Mouse (Mus musculus) neural tube, embryonic 13.5 days (tissue): Measurements from ENCODE around the gene Gcfc2. TPM values are rescaled to one million over a fixed set of nuclear protein-coding genes. Genes with fewer than 3 reads are reported as not detected.

ENCODE experiments used
- ATAC-seq: fragments of 200-750 bp; cut with Nextera tagmentation; 2 replicates; pipeline ENCODE4 v1.8.0; 2017; ENCODE audit warnings: low read depth, mild to moderate bottlenecking, moderate TSS enrichment, moderate library complexity
- H3K27ac ChIP-seq: fragments of 300-500 bp; sonication (generic); replicated peaks from 2 replicates; pipeline ENCODE4 v1.5.1; 2015; ENCODE audit warnings: moderate library complexity, mild to moderate bottlenecking, inconsistent platforms
- H3K27me3 ChIP-seq: fragments of 300-500 bp; sonication (generic); 2 replicates; pipeline ENCODE4 v1.6.1; 2015; ENCODE audit warnings: mild to moderate bottlenecking, inconsistent platforms
- H3K36me3 ChIP-seq: fragments of 300-500 bp; sonication (generic); 2 replicates; pipeline ENCODE4 v1.6.1; 2015; ENCODE audit warnings: mild to moderate bottlenecking, inconsistent platforms
- H3K4me1 ChIP-seq: fragments of 300-500 bp; sonication (generic); replicated peaks from 2 replicates; pipeline ENCODE4 v1.6.1; 2015; ENCODE audit warnings: inconsistent platforms
- H3K4me2 ChIP-seq: fragments of 300-500 bp; sonication (generic); 2 replicates; pipeline ENCODE4 v1.6.1; 2015; ENCODE audit warnings: inconsistent platforms, mild to moderate bottlenecking, moderate library complexity
- H3K4me3 ChIP-seq: fragments of 300-500 bp; sonication (generic); 2 replicates; pipeline ENCODE4 v1.5.1; 2015; ENCODE audit warnings: mild to moderate bottlenecking, inconsistent platforms
- H3K9ac ChIP-seq: fragments of 300-500 bp; sonication (generic); 2 replicates; pipeline ENCODE4 v1.6.1; 2015; ENCODE audit warnings: moderate library complexity, mild to moderate bottlenecking, inconsistent platforms
- H3K9me3 ChIP-seq: fragments of 300-500 bp; sonication (generic); 2 replicates; pipeline ENCODE4 v1.6.1; 2016; ENCODE audit warnings: inconsistent platforms
- WGBS: fragments of 180-500 bp; shearing (Covaris S2); methylation state at CpG from one replicate; pipeline ENCODE4 v1.1.7; 2015; 5-methylcytosine and 5-hydroxymethylcytosine counted together
- polyA plus RNA-seq: library from polyadenylated mRNA; unstranded; fragments of >200 nt; fragmentation: Nextera tagmentation; extraction: Ambion mirVana; gene quantifications from 2 replicates; pipeline ENCODE4 v1.2.1, GENCODE M21; 2015

Gene Gcfc2
- polyA plus RNA-seq, 1 experiment from 2014 or later, result 6.3 TPM

DNA sequence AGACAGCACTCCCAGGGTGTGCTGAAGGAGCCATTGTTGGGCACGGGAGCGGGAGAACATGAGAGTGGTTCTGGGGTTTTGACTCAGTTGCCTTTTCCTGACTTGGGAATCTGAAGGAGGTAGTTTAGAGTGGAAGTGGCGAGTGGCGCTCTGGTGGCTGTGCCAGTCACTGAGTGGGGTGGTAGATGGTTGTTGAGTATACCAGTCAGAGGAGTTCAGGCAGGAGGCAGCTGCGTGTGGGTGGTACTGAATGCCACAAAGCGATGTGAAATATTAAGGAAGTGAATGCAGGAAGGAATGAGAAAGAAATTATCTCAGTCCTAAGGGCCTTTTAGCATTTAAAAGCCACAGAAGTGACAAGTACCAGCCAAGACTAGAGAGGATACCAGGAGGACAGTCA, 23.4 kb downstream of the Gcfc2 start:
- Histone ChIP-seq H3K4me3 (no peak overlapping the region), H3K27ac (no peak overlapping the region), H3K4me2 (no peak overlapping the region), H3K9ac (no peak overlapping the region), H3K4me1 (no peaks in the 10 kb centered on the region), H3K36me3 (peaks cover 96% of the 10 kb centered on the region), H3K9me3 (no peaks in the 10 kb centered on the region), H3K27me3 (no peaks in the 10 kb centered on the region)
- WGBS, result 98% methylated on average over 6 of the region's 6 CpGs
- no peak for ATAC-seq

- Histone ChIP-seq H3K27ac (no peak overlapping the region), H3K9ac (no peak overlapping the region), H3K27me3 (no peaks in the 10 kb centered on the region), H3K4me1 (no peaks in the 10 kb centered on the region), H3K9me3 (no peaks in the 10 kb centered on the region), H3K36me3 (peaks cover 89% of the 10 kb centered on the region), H3K4me2 (no peak overlapping the region), H3K4me3 (no peak overlapping the region)
- ATAC-seq, result no peak
- 95% methylated on average over 5 of the region's 5 CpGs for WGBS
Measured at GRCm38 (mm10) chr6:81955133-81955532, 31.7 kb downstream of the Gcfc2 start.

GRCm38 (mm10) chr6:81956399-81956798, 32.9 kb downstream of the Gcfc2 start:
- ATAC-seq, result no peak
- Histone ChIP-seq H3K27me3 (no peaks in the 10 kb centered on the region), H3K9ac (no peak overlapping the region), H3K4me1 (no peaks in the 10 kb centered on the region), H3K36me3 (peaks cover 89% of the 10 kb centered on the region), H3K9me3 (no peaks in the 10 kb centered on the region), H3K4me2 (no peak overlapping the region), H3K4me3 (no peak overlapping the region), H3K27ac (no peak overlapping the region)
- WGBS, result 90% methylated on average over 4 of the region's 4 CpGs

GRCm38 (mm10) chr6:81957992-81958391, 34.5 kb downstream of the Gcfc2 start:
- 90% methylated on average over 11 of the region's 11 CpGs for WGBS
- no peak overlapping the region for H3K27ac ChIP-seq
- H3K27me3 ChIP-seq, result no peaks in the 10 kb centered on the region
- H3K9me3 ChIP-seq, result no peaks in the 10 kb centered on the region
- no peaks in the 10 kb centered on the region for H3K4me1 ChIP-seq
- no peak overlapping the region for H3K9ac ChIP-seq
- H3K4me3 ChIP-seq, result no peak overlapping the region
- H3K4me2 ChIP-seq, result no peak overlapping the region
- ATAC-seq, result no peak
- peaks cover 88% of the 10 kb centered on the region for H3K36me3 ChIP-seq

- peaks cover 6% of the 10 kb centered on the region for H3K4me1 ChIP-seq
- no peak overlapping the region for H3K4me3 ChIP-seq
- no peak overlapping the region for H3K9ac ChIP-seq
- no peak overlapping the region for H3K4me2 ChIP-seq
- 92% methylated on average over 8 of the region's 8 CpGs for WGBS
- H3K36me3 ChIP-seq, result peaks cover 83% of the 10 kb centered on the region
- no peaks in the 10 kb centered on the region for H3K27me3 ChIP-seq
- no peaks in the 10 kb centered on the region for H3K9me3 ChIP-seq
- ATAC-seq, result no peak
- H3K27ac ChIP-seq, result no peak overlapping the region
Measured at GRCm38 (mm10) chr6:81959866-81960265, 36.4 kb downstream of the Gcfc2 start.

GRCm38 (mm10) chr6:81960284-81960683, 36.8 kb downstream of the Gcfc2 start:
- Histone ChIP-seq H3K36me3 (peaks cover 79% of the 10 kb centered on the region), H3K4me1 (peaks cover 10% of the 10 kb centered on the region), H3K27ac (no peak overlapping the region), H3K27me3 (no peaks in the 10 kb centered on the region), H3K4me2 (no peak overlapping the region), H3K4me3 (no peak overlapping the region), H3K9me3 (no peaks in the 10 kb centered on the region), H3K9ac (no peak overlapping the region)
- no peak for ATAC-seq
- WGBS, result 77% methylated on average over 1 of the region's 1 CpGs

DNA sequence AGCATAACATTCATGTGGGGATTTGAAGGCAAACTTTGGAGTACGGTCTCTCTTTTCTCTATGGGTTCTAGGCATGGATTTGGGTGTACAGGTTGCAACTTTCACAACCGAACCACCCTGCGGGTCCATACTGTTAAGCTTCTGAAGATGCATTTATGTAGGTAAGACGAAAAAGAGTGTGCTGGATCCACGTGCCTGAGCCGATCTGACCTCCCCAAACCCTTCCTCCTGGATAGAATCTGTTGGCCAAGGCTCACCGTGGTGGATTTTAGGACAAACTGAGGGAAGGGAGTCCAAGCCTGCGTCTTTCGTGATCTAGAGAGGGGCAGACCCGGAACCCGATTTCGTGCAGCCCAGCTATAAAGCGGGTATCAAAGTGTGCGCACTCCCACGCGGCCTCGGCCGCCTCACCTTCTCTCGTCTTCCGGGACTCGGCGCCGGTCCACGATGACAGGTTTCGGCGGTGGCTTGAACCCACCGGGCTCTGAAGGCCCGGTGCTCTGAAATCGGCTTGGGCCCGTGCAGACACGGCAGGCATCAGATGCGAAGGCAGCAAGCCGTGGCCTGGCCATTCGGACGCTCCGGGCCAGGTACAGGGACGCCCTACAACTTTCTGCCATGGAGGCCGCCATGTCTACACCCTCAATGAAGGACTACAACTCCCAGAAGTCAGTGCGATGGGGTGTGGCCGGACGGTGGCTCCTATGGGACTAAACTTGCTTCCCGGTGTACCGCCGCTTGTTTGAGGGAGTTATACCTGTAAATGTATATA, 42.0 kb downstream of the Gcfc2 start, which contains the start of gene Mrpl19:
TSS of gene Mrpl19 (minus strand) at position 663 of the 772 bp plus-strand sequence.
- Histone ChIP-seq H3K27ac (no peak within 1 kb of the TSS), H3K27me3 (no peaks in the 10 kb centered on the region)
- ATAC-seq, result peak; percentile 98

DNA sequence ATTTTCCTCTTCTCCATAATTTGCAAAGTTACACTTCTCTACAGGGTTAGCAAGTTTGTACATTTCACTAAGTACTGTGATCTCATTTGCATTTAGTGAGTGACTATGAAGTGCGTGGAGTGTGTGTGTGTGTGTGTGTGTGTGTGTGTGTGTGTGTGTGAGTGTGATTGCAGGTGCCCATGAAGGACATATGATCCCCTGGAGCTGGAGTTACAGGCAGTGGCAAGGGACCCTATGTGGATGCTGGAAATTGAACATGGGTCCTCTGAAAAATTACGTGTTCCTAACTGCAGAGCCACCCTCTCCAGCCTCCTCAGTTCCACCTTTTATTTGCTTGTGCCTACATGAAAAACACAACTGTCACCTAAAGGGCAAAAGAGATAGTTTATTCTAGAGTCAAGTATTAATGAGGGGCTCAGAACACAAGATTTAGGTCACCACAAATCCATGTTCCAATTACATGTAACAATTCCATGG, 42.6 kb downstream of the Gcfc2 start:
- Histone ChIP-seq H3K9me3 (no peaks in the 10 kb centered on the region), H3K4me3 (peak overlapping the region; percentile 73), H3K27me3 (no peaks in the 10 kb centered on the region), H3K36me3 (peaks cover 24% of the 10 kb centered on the region), H3K27ac (no peak overlapping the region), H3K9ac (no peak overlapping the region), H3K4me2 (peak overlapping the region; percentile 72), H3K4me1 (peaks cover 10% of the 10 kb centered on the region)
- 49% methylated on average over 2 of the region's 2 CpGs for WGBS
- peak; percentile 73 for ATAC-seq

More for the DNA sequence above, 42.0 kb downstream of the Gcfc2 start, which contains the start of gene Mrpl19:
- Histone ChIP-seq H3K4me1 (peaks cover 10% of the 10 kb centered on the region), H3K4me2 (peak within 1 kb of the TSS; percentile 72), H3K36me3 (peaks cover 30% of the 10 kb centered on the region), H3K9ac (peak within 1 kb of the TSS; percentile 73), H3K9me3 (no peaks in the 10 kb centered on the region), H3K4me3 (peak within 1 kb of the TSS; percentile 73)
- under 1% methylated on average over 44 of the region's 44 CpGs for WGBS

- Histone ChIP-seq H3K27me3 (no peaks in the 10 kb centered on the region), H3K9ac (no peak overlapping the region), H3K36me3 (no peaks in the 10 kb centered on the region), H3K27ac (no peak overlapping the region), H3K4me2 (no peak overlapping the region), H3K4me1 (no peaks in the 10 kb centered on the region; the same call in 1 of the 2 replicates), H3K4me3 (no peak overlapping the region), H3K9me3 (no peaks in the 10 kb centered on the region)
- ATAC-seq, result no peak
- WGBS, result 91% methylated on average over 7 of the region's 7 CpGs
Measured at GRCm38 (mm10) chr6:81971196-81971595, 47.7 kb downstream of the Gcfc2 start.

GRCm38 (mm10) chr6:81972595-81972994, 49.1 kb downstream of the Gcfc2 start:
- ATAC-seq, result no peak
- Histone ChIP-seq H3K4me2 (no peak overlapping the region), H3K9ac (no peak overlapping the region), H3K27ac (no peak overlapping the region), H3K4me3 (no peak overlapping the region), H3K4me1 (no peaks in the 10 kb centered on the region), H3K9me3 (no peaks in the 10 kb centered on the region), H3K36me3 (no peaks in the 10 kb centered on the region), H3K27me3 (no peaks in the 10 kb centered on the region)
- WGBS, result 86% methylated on average over 8 of the region's 8 CpGs

DNA sequence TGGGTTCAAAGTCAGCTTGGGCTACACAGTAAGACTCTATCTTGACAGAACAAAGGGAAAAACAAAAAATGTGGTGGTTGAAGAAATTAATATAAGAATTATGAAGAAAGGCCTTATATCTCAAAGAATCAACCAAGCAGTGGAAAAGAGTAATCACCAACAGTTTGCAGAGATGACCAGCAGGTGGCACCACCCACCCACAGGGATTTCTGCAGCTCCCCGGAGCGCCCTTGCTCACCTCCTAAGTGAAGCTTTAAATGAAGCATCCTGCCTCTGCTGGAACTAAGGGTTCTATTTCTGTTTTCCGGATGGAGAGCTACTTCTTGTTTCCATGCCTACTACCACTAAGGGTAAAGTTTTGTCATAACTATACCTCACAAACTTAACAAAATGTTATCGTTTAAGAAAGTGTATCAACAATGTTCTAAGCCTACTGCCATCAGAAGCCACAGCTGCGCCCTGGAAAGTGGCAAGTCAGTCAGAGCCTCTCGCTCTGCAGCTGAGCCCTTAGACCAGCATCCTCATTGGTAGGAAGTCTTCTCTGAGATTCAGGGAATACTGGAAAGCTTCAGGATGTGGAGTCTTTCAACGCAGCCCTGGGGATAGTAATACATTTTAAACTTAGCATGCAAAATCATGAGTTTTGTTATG, 52.6 kb downstream of the Gcfc2 start:
- WGBS, result 33% methylated on average over 7 of the region's 7 CpGs
- H3K9me3 ChIP-seq, result no peaks in the 10 kb centered on the region
- H3K27me3 ChIP-seq, result no peaks in the 10 kb centered on the region
- no peak overlapping the region for H3K4me3 ChIP-seq
- H3K4me2 ChIP-seq, result no peak overlapping the region
- no peak overlapping the region for H3K9ac ChIP-seq
- H3K4me1 ChIP-seq, result no peaks in the 10 kb centered on the region
- H3K27ac ChIP-seq, result no peak overlapping the region
- no peaks in the 10 kb centered on the region for H3K36me3 ChIP-seq
- ATAC-seq, result 0 out of 2 replicates have a peak, but pooled peaks have one; percentile 32

GRCm38 (mm10) chr6:81979286-81979685, 55.8 kb downstream of the Gcfc2 start:
- Histone ChIP-seq H3K9me3 (peaks cover 3% of the 10 kb centered on the region; the same call in 1 of the 2 replicates), H3K4me3 (no peak overlapping the region), H3K9ac (no peak overlapping the region), H3K27ac (no peak overlapping the region), H3K36me3 (no peaks in the 10 kb centered on the region), H3K4me2 (no peak overlapping the region), H3K27me3 (no peaks in the 10 kb centered on the region), H3K4me1 (no peaks in the 10 kb centered on the region)
- 84% methylated on average over 4 of the region's 4 CpGs for WGBS
- ATAC-seq, result no peak
